Mouse (Mus musculus) ES-CJ7 (cell line): ENCODE measurements around the gene Kmt2a.
"Not testable (repeated sequence)": the region's sequence is repeated elsewhere in the genome, so short reads cannot be mapped to it uniquely, and the experiment has no call there.

Source experiments
- DNase-seq: peaks from one replicate; pipeline ENCODE4 v3.0.0; 2011; ENCODE audit warnings: low read depth, low spot score

Gene Kmt2a

GRCm38 (mm10) chr9:44819920-44820827 is 60.9 kb downstream of the Kmt2a start:
- no peak for DNase-seq

- no peak for DNase-seq
Measured at GRCm38 (mm10) chr9:44817522-44817921, 63.6 kb downstream of the Kmt2a start.

GRCm38 (mm10) chr9:44814179-44814578 is 66.9 kb downstream of the Kmt2a start:
- DNase-seq = no peak

GRCm38 (mm10) chr9:44810316-44810715 is 70.8 kb downstream of the Kmt2a start:
- DNase-seq = no peak

- no peak for DNase-seq
Measured at GRCm38 (mm10) chr9:44807778-44808177, 73.3 kb downstream of the Kmt2a start.

GRCm38 (mm10) chr9:44807141-44807540 is 74.0 kb downstream of the Kmt2a start:
- no peak for DNase-seq

- DNase-seq = no peak
Measured at GRCm38 (mm10) chr9:44805536-44805935, 75.6 kb downstream of the Kmt2a start.

- no peak for DNase-seq
Measured at GRCm38 (mm10) chr9:44804678-44805077, 76.4 kb downstream of the Kmt2a start.

- no peak for DNase-seq
Measured at GRCm38 (mm10) chr9:44802808-44803450, 78.2 kb downstream of the Kmt2a start, which contains the start of gene Ttc36. Ttc36 (minus strand) TSS chr9:44803072.

GRCm38 (mm10) chr9:44801669-44802068 is 79.4 kb downstream of the Kmt2a start:
- DNase-seq = no peak

GRCm38 (mm10) chr9:44799958-44800324 is 81.2 kb downstream of the Kmt2a start:
- DNase-seq = no peak

- DNase-seq = peak; percentile 73
Measured at GRCm38 (mm10) chr9:44799102-44799957, 81.8 kb downstream of the Kmt2a start, which contains the start of gene Tmem25. Tmem25 (minus strand) TSS chr9:44799307.

- DNase-seq = no peak
Measured at GRCm38 (mm10) chr9:44798298-44798697, 82.8 kb downstream of the Kmt2a start.

GRCm38 (mm10) chr9:44792842-44793241 is 88.3 kb downstream of the Kmt2a start:
- no peak for DNase-seq

GRCm38 (mm10) chr9:44772750-44773651 is 108.1 kb downstream of the Kmt2a start:
- DNase-seq = peak; percentile 97

- no peak for DNase-seq
Measured at GRCm38 (mm10) chr9:44772392-44772749, 108.7 kb downstream of the Kmt2a start.

GRCm38 (mm10) chr9:44771376-44771775 is 109.7 kb downstream of the Kmt2a start:
- DNase-seq = peak; percentile 46

- DNase-seq = not testable (repeated sequence)
Measured at GRCm38 (mm10) chr9:44768029-44768394, 113.1 kb downstream of the Kmt2a start.

GRCm38 (mm10) chr9:44767101-44768028 is 113.7 kb downstream of the Kmt2a start, which contains the start of the genes Arcn1 and Ift46:
Arcn1 (minus strand) TSS chr9:44767845.
Ift46 (plus strand) TSS chr9:44767908.
- peak; percentile 73 for DNase-seq

- no peak for DNase-seq
Measured at GRCm38 (mm10) chr9:44760873-44761272, 120.2 kb downstream of the Kmt2a start.
